Mouse (Mus musculus): ENCODE measurements around the gene Ttn.

GRCm38 (mm10) chr2:76928298-76928697 is 54.0 kb downstream of the Ttn start:
- TF ChIP-seq CTCF (IDR thresholded peaks at IDR 0.05; ENCODE audit: extremely low read depth, insufficient read depth, low read length) (no peak), POLR2A (IDR thresholded peaks at IDR 0.05; ENCODE audit: extremely low read depth, insufficient read depth, low read length) (no peak)

Measured in cortical plate, adult 2 months (tissue).